Mouse (Mus musculus): ENCODE data around the gene Astn1.

The Astn1 gene

GRCm38 (mm10) chr1:158411146-158411545 lies 49.1 kb downstream of the Astn1 start:
- no peak for DNase-seq (ENCODE audit: low read depth in 1 of 2, low spot score in 2 of 2)

DNA sequence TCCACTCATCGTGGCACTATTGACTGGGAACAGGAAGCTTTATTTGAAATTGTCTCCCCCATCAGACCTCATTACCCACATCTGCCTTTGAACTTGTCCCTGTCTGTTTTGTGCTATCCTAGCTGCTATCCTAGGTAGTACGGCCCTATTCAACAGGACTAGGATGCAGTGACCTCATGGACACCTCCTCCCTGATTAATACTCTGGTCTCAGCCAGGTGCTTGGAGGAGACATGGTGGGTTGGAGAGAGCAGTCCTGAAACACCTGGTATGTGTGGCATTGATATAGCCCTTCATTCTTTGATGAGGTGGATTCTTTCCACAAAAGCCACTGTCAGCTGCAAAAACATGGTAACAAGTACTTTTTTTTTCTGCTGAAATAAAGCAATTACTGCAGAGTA lies 52.1 kb downstream of the Astn1 start:
- no peak for DNase-seq (ENCODE audit: low read depth in 1 of 2, low spot score in 2 of 2)

DNA sequence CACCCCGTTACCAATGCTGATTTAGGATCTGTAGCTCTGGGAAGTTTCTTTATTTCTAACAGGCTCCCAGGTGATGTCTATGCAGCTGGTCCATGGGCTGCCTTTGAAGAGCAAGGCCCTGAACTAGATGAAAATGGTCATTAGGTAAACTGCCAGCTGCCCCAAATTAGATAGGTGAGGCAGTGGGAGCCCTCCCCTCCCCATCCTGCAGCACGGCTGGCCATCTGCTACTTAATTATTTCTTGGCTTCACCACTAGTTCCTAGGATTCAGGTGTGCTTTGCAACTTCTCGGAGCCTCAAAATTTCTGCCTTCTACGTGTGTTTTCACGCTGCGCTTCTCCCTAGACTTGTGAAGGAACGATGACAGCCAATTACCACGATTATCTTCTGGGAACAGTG lies 59.4 kb downstream of the Astn1 start:
- DNase-seq (ENCODE audit: low read depth in 1 of 2, low spot score in 2 of 2): no peak

- DNase-seq (ENCODE audit: low read depth in 1 of 2, low spot score in 2 of 2): no peak
Observed at GRCm38 (mm10) chr1:158422739-158423138, 60.7 kb downstream of the Astn1 start.

DNA sequence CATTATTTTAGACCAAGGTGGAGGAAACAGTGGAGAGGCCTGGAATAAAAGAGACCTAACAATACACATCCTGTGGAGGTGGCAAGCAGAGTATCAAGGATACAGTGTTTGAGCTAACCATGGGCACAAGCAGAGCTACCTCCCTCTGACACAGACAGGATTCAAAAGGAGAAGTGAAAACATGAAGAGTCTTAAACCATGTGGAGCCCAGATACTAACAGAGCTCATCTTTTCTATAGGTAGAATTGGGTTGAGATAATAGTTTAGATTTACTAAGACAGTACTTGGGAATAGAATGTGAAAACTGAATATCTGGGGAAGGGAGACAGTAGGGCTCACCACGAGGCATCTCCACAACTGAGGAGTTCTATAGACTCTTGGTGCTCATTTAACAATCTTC lies 84.0 kb downstream of the Astn1 start:
- no peak for DNase-seq (ENCODE audit: low read depth in 1 of 2, low spot score in 2 of 2)

DNA sequence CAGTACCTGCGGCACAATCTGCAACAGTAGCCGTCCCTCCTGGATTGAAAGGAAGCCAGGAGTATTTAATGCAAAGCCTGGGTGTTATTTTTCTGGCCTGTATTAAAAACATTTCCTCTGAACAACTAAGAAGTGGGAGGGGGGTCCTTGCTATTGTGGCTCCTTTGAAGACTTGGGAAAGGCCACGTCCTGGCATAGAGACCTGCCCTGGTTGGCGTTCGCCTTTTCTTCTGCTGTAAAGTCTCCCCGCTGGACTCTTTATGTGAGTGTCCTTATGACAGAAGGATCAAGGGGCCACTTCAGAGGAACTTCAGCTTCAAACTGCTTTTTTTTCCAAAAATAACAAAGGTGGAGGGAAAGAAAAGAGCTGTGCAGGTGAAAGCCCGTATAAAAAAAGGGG lies 85.9 kb downstream of the Astn1 start:
- no peak for DNase-seq (ENCODE audit: low read depth in 1 of 2, low spot score in 2 of 2)

DNA sequence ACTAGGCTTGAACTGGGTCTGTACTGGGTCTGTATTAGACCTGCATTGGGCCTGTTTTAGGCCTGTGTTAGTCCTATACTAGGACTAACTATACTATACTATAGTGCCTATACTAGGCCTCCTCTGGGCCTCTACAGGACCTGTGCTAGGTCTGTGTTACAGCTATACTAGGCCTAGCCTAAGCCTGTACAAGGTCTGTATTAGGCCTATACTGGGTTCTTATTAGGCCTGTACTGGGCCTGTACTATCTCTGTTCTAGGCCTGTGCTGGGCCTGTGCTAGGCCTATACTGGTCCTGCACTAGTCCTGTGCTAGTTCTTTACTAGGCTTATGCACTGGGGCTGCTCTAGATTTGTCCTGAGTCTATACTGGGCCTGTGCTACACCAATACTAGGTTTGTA lies 90.6 kb downstream of the Astn1 start:
- no peak for DNase-seq (ENCODE audit: low read depth in 1 of 2, low spot score in 2 of 2)

- no peak for DNase-seq (ENCODE audit: low read depth in 1 of 2, low spot score in 2 of 2)
Observed at GRCm38 (mm10) chr1:158453587-158453986, 91.5 kb downstream of the Astn1 start.

DNA sequence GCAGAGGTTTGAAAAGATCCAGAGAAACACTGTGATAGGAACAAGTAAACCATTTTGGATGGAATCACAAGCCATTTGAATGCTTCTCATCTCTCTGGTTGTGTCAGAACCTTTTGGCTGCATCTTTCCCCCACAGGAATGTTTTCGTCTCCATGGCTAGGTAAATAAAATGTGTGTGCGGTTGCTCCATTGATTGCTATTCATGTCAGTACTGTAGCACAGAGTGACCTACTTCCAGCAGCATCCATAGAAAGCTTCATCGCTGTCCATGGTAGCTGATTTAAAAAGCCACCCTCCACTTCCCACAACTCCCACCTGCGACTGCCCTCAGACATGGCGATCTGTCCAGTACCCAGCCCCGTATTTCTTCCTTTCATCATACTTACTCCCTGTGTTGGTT lies 101.9 kb downstream of the Astn1 start:
- no peak for DNase-seq (ENCODE audit: low read depth in 1 of 2, low spot score in 2 of 2)

- no peak for DNase-seq (ENCODE audit: low read depth in 1 of 2, low spot score in 2 of 2)
Observed at GRCm38 (mm10) chr1:158465286-158465685, 103.2 kb downstream of the Astn1 start.

- no peak for DNase-seq (ENCODE audit: low read depth in 1 of 2, low spot score in 2 of 2)
Observed at GRCm38 (mm10) chr1:158477841-158478240, 115.8 kb downstream of the Astn1 start.

GRCm38 (mm10) chr1:158480285-158480684 lies 118.2 kb downstream of the Astn1 start:
- DNase-seq (ENCODE audit: low read depth in 1 of 2, low spot score in 2 of 2): no peak

GRCm38 (mm10) chr1:158483733-158484132 lies 121.7 kb downstream of the Astn1 start:
- no peak for DNase-seq (ENCODE audit: low read depth in 1 of 2, low spot score in 2 of 2)

- no peak for DNase-seq (ENCODE audit: low read depth in 1 of 2, low spot score in 2 of 2)
Observed at GRCm38 (mm10) chr1:158489521-158490021, 127.5 kb downstream of the Astn1 start.

DNA sequence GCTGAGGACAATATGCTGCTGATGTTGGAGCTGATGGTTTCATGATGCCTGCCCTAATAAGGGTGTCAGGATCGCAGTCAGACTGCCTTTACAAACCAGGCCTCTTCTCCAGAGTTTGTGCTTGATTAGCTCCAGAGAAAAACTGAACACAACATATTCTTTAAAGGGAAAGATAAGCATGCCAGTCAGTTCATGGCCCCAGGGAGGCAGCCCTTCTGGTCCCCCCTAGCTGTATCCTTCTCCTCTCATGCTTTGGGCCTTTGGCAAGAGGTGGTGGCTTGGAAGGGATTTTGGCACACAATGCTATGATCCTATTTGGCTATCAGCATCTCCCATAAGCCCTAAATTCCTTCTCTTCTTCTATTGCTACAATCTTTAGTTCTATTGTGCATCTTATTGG lies 128.1 kb downstream of the Astn1 start:
- no peak for DNase-seq (ENCODE audit: low read depth in 1 of 2, low spot score in 2 of 2)

DNA sequence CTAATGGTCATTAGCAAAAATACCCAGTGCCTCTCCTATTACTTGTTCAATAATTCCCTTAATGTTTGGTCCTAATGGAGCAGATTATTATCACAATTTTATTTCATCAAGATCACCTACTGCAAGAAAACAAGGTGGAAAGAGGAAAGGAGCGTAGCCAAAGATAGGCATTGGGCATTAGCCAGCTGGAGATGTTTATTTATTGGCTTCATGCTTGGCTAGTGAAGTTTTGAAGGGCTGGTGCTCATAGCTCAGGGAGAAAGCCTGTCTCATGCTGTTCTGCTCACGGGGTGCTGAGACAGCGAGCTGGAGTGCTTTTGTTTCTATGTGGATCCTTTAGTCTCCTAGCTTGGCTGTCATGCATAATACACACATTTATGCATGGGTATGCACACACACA lies 131.2 kb downstream of the Astn1 start:
- no peak for DNase-seq (ENCODE audit: low read depth in 1 of 2, low spot score in 2 of 2)

DNA sequence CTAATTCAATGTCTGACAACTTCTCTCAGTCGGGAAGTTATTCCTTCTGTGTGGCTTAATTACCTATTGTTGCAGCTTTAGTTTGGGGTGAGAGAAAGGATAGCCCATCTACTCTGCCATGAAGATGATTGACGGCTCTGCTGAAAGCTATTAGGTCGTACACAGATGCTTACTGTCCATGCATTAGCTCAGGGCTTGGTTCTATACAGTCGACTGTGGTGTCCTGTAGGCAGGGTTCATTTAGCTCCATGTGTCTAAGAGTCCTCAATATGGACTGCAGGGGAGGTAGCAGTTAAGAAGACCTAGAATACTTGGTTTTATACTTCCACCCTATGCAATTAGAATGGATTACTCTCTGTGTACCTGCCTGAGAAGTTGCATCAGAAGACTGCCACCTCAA lies 138.1 kb downstream of the Astn1 start:
- no peak for DNase-seq (ENCODE audit: low read depth in 1 of 2, low spot score in 2 of 2)

GRCm38 (mm10) chr1:158501019-158501418 lies 138.9 kb downstream of the Astn1 start:
- DNase-seq (ENCODE audit: low read depth in 1 of 2, low spot score in 2 of 2): no peak

- no peak for DNase-seq (ENCODE audit: low read depth in 1 of 2, low spot score in 2 of 2)
Observed at GRCm38 (mm10) chr1:158507610-158508009, 145.5 kb downstream of the Astn1 start.

DNA sequence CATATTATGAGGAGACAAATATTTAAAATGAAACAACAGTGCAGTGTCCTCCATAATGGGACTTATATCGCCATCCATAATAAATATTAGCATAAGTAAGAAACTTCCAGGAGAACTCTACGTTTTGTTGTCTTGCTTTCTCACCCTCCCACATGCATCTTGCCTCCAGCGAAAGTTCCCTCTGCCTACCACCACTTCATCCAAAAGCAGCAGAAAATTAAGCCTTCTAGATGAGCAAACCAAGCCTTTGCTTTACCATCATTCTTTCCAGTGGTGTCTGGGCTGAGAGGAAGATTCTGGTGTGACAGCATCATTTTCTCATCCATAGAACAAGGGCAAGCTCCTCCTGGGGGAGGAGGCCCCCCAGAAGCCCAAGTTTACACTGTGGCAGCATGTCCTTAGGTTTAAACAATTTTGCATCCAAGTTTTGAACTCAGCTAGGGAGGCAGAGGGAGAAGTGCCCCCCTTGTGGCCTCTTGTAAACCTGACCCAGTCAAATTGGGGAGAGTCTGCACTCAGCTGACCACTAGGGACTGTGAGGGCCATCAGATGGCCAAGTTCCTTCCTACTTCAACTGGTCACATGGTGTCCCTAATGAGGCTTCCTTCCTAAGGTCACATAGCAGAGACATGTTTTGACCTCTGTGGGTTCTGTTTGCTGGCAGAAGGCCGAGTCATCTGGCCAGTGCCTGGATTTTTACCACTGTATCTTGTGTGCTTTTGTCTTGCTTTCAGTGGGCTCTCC lies 147.2 kb downstream of the Astn1 start:
- DNase-seq (ENCODE audit: low read depth in 1 of 2, low spot score in 2 of 2): no peak

- no peak for DNase-seq (ENCODE audit: low read depth in 1 of 2, low spot score in 2 of 2)
Observed at GRCm38 (mm10) chr1:158510478-158511207, 148.6 kb downstream of the Astn1 start.

DNA sequence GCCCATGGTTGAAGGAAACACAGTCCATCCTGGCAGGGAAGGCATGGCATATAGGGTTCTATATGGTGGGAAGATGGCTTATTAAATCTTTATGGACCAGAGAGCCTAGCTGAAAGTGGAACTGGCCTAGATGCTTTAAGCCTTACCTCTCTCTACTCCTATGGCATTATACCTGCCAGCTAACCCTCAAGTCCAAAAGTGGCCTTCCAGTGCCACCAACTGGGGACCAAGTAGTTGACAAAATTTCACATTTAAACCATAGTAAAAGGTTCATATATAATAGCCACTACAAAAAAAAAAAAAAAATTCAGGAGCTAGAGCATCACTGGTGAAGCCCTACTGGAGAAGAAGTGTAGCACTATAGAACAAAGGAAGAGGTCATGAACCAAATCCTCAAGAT lies 150.0 kb downstream of the Astn1 start:
- no peak for DNase-seq (ENCODE audit: low read depth in 1 of 2, low spot score in 2 of 2)

DNA sequence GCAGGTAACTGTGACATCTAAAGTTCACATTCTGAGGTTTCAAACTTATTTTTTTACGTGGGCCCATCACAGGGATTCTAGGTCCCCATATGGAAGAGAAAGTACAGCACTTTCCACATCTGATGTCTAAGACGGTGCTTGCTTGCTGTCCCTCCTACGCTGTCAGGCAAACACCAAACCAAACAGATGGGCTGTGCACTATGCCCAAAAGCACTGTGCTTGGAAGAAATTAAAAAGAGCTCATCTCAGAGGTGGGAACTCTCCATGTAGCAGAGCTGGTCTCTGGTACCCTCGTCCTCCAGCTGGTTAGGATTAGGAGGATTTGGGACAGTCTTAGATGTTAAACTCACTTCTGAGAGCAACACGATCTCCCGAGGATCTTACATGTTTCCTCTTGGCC lies 150.6 kb downstream of the Astn1 start:
- DNase-seq (ENCODE audit: low read depth in 1 of 2, low spot score in 2 of 2): no peak
